Mouse (Mus musculus): ENCODE data around the gene Echdc3.

- TF ChIP-seq POLR2A (IDR thresholded peaks at IDR 0.05; ENCODE audit: low read depth, low read length), result no peak
- no peak for TF ChIP-seq CTCF (IDR thresholded peaks at IDR 0.05; ENCODE audit: extremely low read depth, insufficient read depth, insufficient read length, insufficient replicate concordance)
Observed at GRCm38 (mm10) chr2:6251076-6251496, 38.3 kb upstream of the Echdc3 start.

All from spleen, adult 2 months (tissue).